Mouse (Mus musculus) fibroblast of lung, adult 2 months (primary cell): ENCODE data around the gene Gm10718.
A peak's percentile ranks its signal among the peaks of the same experiment; 100 is the strongest.
"Not testable (repeated sequence)": the region's sequence is repeated elsewhere in the genome, so short reads cannot be mapped to it uniquely, and the experiment has no call there.

Experiments used
- DNase-seq: peaks from one replicate; pipeline ENCODE4 v3.0.0-alpha.2; 2011; ENCODE audit warnings: low read depth

Gm10718 gene

GRCm38 (mm10) chr9:3025653-3026052 is 2.3 kb downstream of the Gm10718 start:
- DNase-seq = not testable (repeated sequence)

- not testable (repeated sequence) for DNase-seq
Observed at GRCm38 (mm10) chr9:3026136-3026535, 2.8 kb downstream of the Gm10718 start.

GRCm38 (mm10) chr9:3026741-3027140 is 3.4 kb downstream of the Gm10718 start:
- not testable (repeated sequence) for DNase-seq

- DNase-seq = peak; percentile 35
Observed at GRCm38 (mm10) chr9:3027200-3027599, 3.9 kb downstream of the Gm10718 start.

- DNase-seq = not testable (repeated sequence)
Observed at GRCm38 (mm10) chr9:3029276-3030000, 6.1 kb downstream of the Gm10718 start.

GRCm38 (mm10) chr9:3030677-3031318 is 7.5 kb downstream of the Gm10718 start:
- DNase-seq = peak; percentile 87

- DNase-seq = not testable (repeated sequence)
Observed at GRCm38 (mm10) chr9:3034299-3034698, 11.0 kb downstream of the Gm10718 start, which contains the start of gene Gm17535. TSS of gene Gm17535 (plus strand) at chr9:3034599.

- DNase-seq = not testable (repeated sequence)
Observed at GRCm38 (mm10) chr9:3036577-3036976, 13.2 kb downstream of the Gm10718 start, which contains the start of gene Gm10715. TSS of gene Gm10715 (plus strand) at chr9:3036877.

GRCm38 (mm10) chr9:3038161-3038560 is 14.8 kb downstream of the Gm10718 start:
- peak; percentile 3 for DNase-seq
